Mouse (Mus musculus): ENCODE measurements around the gene Prcd.

GRCm38 (mm10) chr11:116669316-116669715 lies 16.0 kb downstream of the Prcd start:
- TF ChIP-seq ZC3H11A (IDR thresholded peaks at IDR 0.05; ENCODE audit: borderline replicate concordance, low read depth, low read length) = no peak
- TF ChIP-seq CHD2 (IDR thresholded peaks at IDR 0.05; ENCODE audit: low read depth, low read length) = no peak
- no peak for TF ChIP-seq MAFK (IDR thresholded peaks at IDR 0.05; ENCODE audit: insufficient read depth, low read depth, low read length)
- TF ChIP-seq HCFC1 (IDR thresholded peaks at IDR 0.05; ENCODE audit: borderline replicate concordance, insufficient read depth, low read length) = no peak
- TF ChIP-seq ZNF384 (IDR thresholded peaks at IDR 0.05; ENCODE audit: low read depth, low read length) = no peak
